Mouse (Mus musculus) hindlimb bud, embryonic 11.5 days (tissue): ENCODE data around the gene Klf3.

Source experiments
- DNase-seq: peaks from one replicate; pipeline ENCODE4 v3.0.0-alpha.2; 2012; ENCODE audit warnings: low read depth, low spot score; ENCODE audit errors: extremely low spot score

Klf3 gene

DNA sequence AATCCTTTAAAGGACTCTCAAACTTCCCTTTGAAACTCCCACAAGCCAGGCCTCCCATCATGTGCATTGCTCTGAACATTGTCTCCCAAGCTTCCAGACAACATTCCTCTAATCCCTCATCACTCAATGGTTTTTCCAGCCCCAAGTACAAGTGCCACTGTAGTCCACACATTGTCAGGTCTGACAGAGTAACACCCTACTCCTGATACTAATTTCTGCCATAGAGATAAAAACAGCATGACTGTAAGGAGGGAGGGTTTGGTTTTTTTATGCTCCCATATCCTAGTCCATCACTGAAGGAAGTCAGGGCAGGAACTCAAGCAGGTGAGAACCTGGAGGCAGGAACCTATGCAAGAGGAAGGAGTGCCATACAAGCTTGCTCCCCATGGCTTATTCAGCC lies 30.2 kb downstream of the Klf3 start:
- no peak for DNase-seq

DNA sequence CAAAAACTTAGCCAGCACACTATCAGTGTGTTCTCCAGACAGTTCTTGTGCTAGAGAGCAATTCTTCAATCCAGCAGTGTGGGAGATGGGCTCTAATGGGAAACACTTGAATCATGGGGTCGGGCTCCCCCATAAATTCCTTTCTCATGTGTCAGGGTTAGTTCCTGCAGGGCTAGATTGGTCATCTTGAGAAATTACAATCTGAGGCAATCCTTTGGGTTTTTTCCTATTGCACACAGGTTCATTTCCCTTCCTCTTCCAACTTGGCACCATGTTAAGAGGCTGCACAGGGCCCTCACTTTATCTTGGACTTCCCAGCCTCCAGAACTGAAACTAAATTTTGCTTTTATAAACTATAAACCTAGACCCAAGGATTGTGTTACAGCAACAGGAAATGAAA lies 31.0 kb downstream of the Klf3 start:
- DNase-seq = no peak

DNA sequence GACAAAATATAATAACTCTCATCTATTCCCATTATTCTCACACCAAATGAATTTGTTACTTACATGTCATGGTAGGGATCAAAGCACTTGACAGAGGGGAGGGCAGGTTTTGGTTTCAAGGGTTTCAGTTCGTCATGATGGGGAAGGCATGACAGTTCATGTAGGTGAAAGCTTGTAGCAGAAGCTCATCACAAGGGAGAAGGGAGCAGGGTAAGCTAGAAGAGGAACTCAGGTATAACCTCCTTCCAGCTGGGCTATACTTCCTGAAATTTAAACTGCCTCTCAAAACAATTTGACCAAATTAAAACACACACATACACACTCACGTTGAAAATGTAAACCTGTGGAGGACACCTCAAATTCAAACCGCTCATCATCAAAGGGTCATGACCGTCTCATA lies 32.1 kb downstream of the Klf3 start:
- DNase-seq = no peak

DNA sequence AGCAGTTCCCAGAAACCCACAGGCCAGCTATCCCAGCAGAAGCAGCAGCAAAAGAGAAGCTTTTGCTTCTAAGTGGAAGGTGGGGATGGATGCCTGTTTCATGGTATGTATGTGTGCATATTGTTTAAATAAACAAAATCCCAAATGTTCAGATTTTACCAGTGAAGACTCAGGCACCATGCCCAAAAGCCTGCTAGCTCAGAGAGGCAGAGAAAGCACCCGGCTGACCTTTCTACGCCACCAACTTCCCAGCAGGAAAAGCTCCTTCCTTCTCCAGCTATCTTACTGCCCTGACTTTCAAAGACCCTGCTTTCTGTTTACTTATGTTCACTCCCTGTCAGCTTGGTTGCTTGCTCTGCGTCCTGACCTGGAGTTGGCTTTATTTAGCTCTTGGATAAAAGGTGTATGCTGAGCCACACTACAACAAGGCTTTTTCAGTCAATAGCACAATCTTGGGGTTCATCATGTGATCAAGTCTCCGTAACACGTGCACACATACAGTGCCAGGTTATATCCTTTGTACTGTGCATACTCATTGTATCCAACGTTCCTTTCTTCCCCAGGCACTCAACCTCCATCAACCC lies 35.9 kb downstream of the Klf3 start:
- DNase-seq = no peak

DNA sequence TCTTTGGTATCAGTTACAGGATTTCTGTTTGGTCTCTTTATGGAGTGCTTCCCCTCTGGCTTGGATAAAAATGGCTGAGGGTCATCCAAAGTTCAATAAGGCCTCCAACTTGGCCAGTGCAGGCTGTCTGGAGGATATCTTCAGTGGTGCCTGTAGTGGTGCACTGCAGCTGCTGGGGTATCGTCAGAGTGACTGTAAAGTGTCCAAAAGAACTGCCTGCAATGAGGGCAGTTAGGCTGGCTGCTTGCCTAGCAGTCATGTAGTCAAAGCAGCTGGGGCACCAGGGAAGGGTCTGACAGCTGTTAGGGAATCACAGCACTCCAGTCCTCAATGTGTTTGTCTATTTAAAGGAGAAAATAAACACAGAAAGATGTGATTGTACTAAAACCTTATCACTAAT lies 36.9 kb downstream of the Klf3 start:
- DNase-seq = no peak

DNA sequence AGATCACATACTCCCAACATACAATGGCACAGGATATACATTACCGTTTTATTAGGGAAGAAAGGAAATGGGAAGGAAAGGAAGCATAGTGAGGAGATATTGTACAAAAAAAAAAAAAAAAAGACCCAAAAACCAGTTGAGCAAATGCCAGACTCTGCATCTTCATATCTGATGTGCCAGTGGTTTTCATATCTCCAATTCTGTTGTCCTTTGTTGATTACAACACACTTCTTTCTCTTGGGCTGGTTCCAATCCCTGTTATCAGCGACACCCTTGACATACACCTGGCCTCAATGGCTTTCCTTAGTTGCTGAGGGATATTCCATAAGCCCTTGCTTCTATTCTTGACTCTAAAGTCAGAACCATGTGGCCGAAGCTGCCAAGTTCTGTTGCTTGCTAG lies 41.4 kb downstream of the Klf3 start:
- DNase-seq = no peak

DNA sequence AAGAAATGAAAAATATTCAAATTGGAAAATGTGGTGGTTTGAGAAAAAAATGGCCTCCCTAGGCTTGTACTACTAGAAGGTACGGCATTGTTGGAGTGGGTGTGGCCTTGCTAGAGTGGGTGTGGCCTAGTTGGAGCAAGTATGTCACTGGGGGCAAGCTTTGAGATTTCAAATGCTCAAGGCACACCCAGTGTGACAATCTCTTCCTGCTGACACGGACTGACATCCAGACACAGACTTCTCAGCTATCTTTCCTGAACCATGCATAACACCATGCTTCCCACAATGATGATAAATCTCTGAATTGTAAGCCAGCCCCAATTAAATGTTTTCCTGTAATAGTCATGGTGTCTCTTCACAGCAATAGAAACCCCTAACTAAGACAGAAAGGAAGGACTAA lies 44.1 kb downstream of the Klf3 start:
- no peak for DNase-seq

DNA sequence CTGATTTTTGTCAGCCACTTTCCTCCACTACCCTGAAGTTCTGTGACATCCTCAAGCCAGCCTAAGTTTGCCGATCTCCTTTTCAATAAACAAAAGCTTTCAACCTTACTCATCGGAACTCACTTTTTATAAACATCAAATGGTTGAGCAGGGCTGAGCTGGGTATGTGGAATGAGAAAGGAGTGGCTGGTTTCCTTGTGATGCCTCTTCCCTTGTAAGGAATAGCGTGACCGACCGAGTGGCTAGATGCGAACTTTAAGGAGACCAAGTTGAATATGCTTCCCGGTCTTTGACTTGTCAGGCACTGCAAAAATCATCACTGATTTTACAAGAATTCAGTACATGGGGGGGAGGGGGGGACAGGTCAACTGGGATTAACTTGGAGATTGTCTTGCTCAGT lies 46.7 kb downstream of the Klf3 start:
- DNase-seq = no peak

DNA sequence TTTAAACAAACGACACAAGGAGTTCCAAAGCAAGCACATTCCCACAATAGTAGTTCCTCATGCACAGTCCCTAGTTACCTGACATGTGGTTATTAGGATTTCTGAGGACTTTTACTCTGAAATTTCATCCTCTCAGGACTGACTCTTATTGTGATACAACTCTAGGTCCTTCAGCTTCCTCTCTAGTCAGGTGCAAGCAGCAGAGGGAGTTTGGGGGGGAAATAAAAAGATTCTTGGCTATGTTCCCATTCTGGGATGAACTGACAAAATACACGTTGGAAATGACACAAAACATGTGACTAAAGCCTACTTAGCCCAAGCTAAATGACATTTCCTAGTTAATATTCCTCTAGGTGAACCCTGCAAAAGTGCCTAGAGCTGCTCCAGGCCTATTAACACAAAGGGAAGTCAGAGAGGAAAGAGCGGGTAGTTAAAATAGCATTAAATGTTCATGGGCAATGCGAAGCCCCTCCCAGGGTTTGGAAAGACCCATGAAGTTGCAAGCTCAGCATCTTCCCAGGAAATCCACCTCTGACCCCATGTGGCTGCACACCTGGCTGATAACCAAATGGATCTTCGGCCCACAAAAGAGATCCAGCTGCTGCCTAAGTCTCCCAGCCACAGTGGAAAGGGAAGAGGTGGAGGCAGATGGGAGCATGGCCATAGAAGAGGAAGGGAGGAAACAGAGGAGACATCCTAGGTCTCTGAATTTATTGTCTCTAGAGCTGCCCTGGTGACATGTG lies 49.6 kb downstream of the Klf3 start:
- DNase-seq = no peak

DNA sequence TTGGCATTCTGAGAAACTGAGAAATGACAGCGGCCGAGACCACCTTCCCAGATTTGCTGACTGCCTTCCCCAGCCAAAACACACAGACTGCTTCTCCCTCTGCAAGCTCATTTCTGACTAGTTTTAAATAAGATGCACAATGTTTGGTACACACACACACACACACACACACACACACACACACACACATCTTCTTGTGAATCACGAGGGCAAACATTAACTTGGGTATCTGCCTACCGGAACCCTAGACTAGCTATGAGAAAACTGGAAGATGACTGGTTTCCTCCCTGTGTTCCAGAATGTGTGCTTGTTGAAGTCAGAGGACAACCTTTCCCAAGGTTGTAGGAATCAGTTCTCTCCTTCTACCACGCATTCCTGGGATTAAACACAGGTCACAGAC lies 50.2 kb downstream of the Klf3 start:
- no peak for DNase-seq

DNA sequence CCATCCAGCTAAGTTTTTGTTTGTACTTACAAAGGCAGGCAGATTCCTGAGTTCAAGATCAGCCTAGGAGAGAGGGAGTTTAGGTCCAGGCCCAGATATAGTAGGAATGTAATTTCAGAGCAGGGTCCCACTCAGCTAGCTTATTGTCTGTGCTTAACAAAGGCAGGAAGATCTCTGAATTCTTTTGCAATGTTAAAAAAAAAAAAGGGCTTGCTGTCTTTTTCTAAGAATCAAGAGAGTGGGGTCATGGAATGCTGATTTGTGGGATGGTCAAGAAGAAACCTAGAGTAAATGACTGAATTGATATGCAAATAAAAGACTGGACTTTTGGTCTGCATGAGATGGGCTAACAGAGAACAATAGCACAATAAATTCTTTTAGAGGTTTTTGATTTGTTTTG lies 52.0 kb downstream of the Klf3 start:
- DNase-seq = no peak

DNA sequence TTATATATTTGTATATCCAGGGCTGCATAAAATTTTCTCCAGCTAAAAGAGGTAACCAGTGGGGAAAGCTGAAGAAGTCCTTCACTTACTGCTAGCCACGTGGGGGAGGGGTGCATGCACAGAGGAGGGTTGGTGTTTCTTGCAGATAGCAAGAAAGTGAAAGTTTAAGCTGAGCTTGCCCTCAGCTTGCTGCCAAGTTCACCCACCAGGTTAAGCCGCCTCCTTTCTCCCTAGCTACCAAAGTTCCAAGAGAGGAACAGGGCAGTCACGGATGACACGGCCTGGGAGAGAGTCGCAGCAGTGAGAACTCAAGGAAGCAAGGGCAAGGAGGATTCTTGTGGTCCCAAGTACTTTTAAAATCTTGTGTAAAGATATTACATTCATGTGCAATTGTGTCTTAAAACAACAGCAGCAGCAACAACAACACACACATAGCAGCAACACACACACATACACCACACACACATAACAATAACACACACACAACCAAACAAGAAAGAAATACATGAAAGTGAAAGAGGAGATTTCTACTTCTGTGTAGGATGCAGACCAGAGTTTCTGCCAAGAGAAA lies 57.8 kb downstream of the Klf3 start:
- DNase-seq = no peak

DNA sequence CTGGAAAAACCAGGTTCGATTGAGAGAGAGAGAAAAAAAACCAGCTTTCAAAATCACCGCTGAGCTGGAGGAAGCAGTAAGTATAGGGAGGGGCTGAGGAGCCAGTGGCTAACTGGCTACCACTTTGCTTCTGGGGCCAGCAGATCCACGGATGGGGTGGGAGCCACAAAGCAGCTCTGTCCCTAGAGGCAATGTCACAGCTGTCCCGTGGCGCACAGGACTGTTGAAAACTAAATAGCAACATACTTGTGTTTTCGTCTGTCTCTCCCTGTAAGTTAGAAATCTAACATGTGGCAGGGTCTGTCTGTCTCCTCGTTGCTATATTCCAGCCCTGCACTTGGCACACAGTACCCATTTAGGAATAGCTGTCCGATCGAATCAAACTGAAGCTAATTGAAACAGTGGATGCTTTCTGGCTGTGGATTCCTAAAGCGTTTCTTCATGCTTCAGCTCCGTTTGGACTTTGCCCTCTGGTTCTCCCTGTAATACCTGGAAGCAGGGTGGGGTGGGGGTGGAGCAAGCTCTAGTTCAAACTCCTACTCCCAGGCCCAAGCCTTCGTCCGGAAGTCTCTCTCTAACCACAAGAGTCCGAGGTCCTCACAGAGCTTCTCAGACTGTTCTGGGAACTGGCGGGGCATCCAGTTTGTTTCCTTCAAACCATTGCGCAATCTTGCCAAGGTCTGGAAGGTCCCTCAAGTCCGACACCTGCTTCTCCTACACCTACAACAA lies 58.4 kb downstream of the Klf3 start:
- no peak for DNase-seq

DNA sequence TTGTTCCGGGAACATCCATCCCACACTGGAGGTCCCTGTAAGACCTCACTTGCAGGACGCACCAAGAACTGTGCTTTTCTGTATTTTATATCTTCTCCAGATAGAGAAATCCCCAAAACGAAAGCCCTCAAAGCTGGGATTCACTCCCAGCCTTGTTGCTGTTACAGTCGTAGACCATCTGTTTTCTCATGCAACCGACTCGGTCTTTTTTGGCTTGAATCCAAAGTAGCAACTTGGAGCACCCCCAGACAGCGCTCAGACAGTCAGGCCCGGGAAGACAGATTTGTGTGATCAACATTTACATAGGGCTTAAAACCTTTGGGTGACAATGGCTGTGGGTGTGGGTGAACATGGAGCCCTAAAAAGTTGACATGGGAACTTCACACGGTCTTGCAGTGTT lies 59.1 kb downstream of the Klf3 start:
- DNase-seq = no peak

DNA sequence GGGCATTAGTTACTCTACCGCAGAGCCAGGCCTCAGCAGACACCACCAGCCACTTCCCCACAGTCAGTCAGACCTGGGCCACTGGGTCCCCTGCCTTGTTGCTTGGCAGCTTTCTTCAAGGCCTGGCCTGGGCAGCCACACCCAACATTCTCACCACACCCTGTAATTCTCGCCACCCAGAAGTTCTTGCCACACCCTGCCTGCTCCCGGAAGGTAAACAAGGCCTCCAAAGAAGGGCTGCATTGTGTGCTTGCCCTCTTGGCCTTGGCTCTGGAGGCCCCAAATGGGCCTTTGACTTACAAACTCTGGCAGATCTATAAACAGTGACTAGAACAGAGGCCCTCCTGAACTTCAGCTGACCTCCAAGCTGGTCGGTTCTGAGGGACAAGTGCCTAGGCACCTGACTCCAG lies 61.5 kb downstream of the Klf3 start:
- no peak for DNase-seq

DNA sequence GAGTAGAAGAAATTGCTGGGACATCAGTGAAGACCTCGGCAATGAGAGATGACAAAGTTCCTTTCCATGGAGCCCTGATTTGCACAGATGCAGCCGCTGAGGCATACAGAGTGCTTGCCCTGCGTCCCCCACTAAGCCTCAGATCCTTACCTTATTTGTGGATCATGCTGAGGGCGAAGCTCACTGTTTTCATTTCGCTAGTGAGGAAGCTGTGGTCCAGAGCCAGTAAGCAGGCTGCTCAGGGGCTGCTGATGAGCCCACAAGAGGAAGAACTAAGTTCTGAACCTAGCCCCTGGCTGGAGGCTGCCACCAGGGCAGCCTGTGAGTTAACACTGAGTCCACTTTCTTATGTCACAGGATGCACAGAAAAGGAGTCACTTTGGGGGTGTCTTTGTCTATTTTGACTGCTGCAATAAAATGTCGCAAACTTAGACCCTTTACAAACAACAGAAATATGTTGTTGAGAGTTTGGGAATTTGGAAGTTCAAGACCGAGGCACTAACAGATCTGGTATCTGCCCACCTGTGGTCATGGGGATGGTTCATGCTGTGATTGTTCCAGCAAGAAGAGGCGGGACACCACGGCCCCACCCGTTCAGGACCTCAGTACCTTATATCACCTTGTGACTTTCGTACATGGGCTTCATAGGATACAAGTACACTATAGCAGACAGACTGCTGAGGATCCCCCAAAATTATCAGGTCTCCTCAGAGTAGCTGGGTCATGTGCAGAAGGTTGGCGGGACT lies 62.2 kb downstream of the Klf3 start:
- no peak for DNase-seq

DNA sequence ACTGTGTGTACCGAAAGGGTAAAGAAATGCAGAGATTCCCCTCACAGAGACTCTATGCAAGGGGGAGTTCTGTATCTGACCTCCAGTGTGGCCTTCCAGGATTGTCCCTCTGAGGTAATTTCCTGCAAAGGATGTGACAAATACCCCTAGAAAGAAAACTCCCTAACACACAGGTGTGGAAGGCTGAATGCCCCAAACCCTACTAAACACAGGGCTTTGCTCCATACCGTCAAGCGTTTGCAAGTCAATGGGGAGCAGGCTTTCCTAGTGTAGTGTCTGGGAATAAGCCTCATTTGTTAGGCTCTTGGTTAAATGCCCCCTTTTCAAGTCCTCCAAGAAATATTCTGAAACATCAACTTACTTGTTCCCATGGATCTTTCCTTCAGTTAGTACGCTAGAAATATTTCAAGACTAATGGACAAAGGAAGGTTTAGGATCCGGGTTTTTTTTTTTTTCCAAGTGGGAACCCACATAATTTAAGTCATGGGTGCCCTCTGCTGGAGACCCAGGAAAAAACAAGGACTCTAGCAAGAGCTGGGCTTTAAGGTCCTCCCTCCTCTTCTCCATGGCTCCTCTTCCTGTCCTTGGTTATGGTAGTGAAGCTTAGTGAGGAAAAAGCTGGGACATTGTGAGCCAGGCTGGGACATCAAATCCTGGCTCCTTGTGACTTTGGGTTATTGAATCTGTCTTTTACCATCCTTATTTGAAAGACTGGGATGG lies 63.3 kb downstream of the Klf3 start:
- no peak for DNase-seq

DNA sequence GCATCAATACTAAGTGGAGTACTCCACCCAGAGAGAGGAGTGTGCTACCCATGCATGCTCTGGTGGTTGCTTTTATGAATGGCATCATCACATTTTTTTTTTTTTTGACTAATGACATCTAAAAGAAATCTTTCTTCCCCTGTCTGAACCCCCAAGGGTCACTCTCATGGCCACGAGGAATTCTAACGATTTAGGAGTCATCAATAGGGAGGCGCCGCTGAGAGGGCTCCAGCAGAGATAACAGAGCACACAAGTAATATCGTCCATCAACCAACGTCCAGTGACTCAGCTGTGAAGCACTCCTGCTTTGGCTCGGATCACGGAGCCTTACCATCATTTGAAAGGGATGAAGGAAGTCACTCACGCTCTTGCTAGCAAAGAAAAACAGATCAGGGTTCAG lies 63.9 kb downstream of the Klf3 start:
- DNase-seq = no peak

DNA sequence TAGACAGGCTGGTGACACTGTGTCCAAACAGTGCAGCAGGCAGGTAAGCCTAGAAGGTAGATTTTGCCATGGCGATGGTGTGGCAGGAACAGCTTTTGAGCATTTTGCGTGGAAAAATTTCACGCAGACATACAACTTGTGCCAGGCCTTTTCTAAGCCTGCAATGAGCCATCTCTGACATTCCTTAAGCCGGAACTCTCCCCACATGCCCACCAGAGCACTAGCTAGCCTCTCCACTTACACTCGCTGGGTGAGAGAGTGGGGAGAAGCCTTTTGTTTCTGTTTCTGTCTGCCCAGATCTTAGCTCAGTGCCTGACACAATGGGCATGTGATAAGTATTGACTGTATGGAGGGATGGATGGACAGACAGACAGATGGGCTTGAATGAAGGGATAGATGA lies 64.4 kb downstream of the Klf3 start:
- DNase-seq = no peak

DNA sequence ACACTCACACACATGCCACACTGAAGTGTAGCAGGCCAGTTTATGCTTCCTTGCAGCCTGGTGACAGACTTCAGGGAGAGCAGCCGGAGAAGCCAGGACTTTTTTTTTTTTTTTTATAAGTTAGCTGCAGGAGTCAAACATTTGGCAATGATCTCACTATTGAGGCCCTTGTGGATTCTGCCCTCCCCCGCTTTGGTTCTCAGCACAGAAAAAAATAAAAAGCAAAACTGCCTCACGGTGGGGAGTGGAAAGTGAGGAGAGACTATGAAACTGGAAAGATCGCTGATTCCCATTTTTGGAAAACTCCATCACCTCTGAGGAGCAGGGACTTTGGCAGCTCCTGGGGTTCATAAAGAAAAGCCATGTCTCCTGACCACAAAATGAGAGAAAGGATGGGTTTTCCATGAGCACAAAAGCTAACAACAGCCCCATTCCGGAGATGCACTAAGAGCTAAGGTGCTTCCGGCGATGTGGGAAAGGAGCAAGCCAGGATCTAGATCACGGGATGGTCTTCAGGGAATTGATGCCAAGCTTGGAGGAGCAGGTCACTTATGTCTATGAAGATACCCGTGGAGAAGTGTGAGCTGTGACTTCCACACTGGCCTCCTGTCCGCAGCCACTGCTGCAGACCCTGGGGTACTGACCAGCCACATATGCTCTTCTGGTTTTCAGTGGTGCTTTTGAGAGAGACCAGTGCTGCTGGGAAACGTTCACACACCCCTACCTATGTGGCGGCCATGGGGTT lies 73.1 kb downstream of the Klf3 start:
- no peak for DNase-seq
